Mouse (Mus musculus) ovary, postnatal 36 days (tissue): ENCODE measurements at regions not wholly inside any gene's neighbourhood (a gene's known extent, or its start where the extent isn't known, plus 50 kb on each side); places are given as distances from the start of the nearest gene placed in this dataset.

ENCODE experiments used
- DNase-seq: peaks from one replicate; pipeline ENCODE4 v3.0.0; 2022; ENCODE audit warnings: low spot score, mixed read lengths

GRCm38 (mm10) chr14:31891500-31892185 lies 61.2 kb upstream of the Ankrd28 start:
- peak; percentile 38 for DNase-seq

- DNase-seq: no peak
Observed at GRCm38 (mm10) chr14:31892186-31892510, 61.7 kb upstream of the Ankrd28 start.

- DNase-seq: no peak
Observed at GRCm38 (mm10) chr14:31896500-31896899, 66.0 kb upstream of the Ankrd28 start.

GRCm38 (mm10) chr14:31899504-31899903 lies 69.1 kb upstream of the Ankrd28 start:
- DNase-seq: no peak

- DNase-seq: no peak
Observed at GRCm38 (mm10) chr14:31899906-31900305, 69.5 kb upstream of the Ankrd28 start.

- no peak for DNase-seq
Observed at GRCm38 (mm10) chr14:31901901-31902300, 71.5 kb upstream of the Ankrd28 start.

GRCm38 (mm10) chr14:31903664-31904063 lies 73.2 kb upstream of the Ankrd28 start:
- no peak for DNase-seq

- DNase-seq: no peak
Observed at GRCm38 (mm10) chr14:31908591-31908990, 78.1 kb upstream of the Ankrd28 start.

GRCm38 (mm10) chr14:31909291-31909690 lies 78.8 kb upstream of the Ankrd28 start:
- DNase-seq: no peak

- no peak for DNase-seq
Observed at GRCm38 (mm10) chr14:31910809-31911208, 80.4 kb upstream of the Ankrd28 start.

GRCm38 (mm10) chr14:31918461-31918860 lies 88.0 kb upstream of the Ankrd28 start:
- no peak for DNase-seq

- no peak for DNase-seq
Observed at GRCm38 (mm10) chr14:31918921-31919320, 88.5 kb upstream of the Ankrd28 start.

- peak; percentile 19 for DNase-seq
Observed at GRCm38 (mm10) chr14:31929161-31929707, 98.8 kb upstream of the Ankrd28 start.

- peak; percentile 61 for DNase-seq
Observed at GRCm38 (mm10) chr14:31930367-31930766, 98.4 kb upstream of the Galnt15 start.

GRCm38 (mm10) chr14:31931971-31932370 lies 96.8 kb upstream of the Galnt15 start:
- DNase-seq: no peak

- no peak for DNase-seq
Observed at GRCm38 (mm10) chr14:31933441-31933840, 95.3 kb upstream of the Galnt15 start.

GRCm38 (mm10) chr14:31933841-31934271 lies 94.9 kb upstream of the Galnt15 start:
- DNase-seq: peak; percentile 21

- DNase-seq: no peak
Observed at GRCm38 (mm10) chr14:31934321-31934720, 94.5 kb upstream of the Galnt15 start.

- DNase-seq: no peak
Observed at GRCm38 (mm10) chr14:31934771-31935170, 94.0 kb upstream of the Galnt15 start.

- DNase-seq: no peak
Observed at GRCm38 (mm10) chr14:31935411-31935810, 93.4 kb upstream of the Galnt15 start.

GRCm38 (mm10) chr14:31936581-31936980 lies 92.2 kb upstream of the Galnt15 start:
- DNase-seq: no peak

GRCm38 (mm10) chr14:31940900-31941299 lies 87.9 kb upstream of the Galnt15 start:
- no peak for DNase-seq

GRCm38 (mm10) chr14:31942266-31942960 lies 86.4 kb upstream of the Galnt15 start:
- DNase-seq: no peak
